Mouse (Mus musculus): ENCODE measurements at regions not wholly inside any gene's neighbourhood (a gene's known extent, or its start where the extent isn't known, plus 50 kb on each side); places are given as distances from the start of the nearest gene placed in this dataset.

DNA sequence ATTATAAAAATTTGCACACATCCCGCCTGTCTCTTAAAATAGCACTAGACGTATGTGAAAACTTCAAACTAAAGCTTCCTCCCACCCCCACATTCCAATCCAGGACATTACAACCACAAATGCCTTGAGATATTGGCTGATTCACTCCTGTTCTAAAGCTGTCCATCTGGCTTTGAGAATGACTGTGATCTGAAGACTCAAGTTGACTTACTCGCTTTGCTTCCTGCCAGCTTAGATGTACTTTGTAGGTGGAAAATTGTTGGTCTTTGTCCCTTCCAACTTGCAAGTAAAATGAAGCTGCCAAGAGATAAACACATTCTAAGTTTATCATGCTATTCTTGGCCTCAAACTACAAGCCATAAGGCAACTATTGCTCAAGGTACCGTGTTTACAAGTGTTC lies 779.7 kb downstream of the Cetn3 start:
- H3K4me1 ChIP-seq (ENCODE audit: control insufficient read depth in 2 of 2, insufficient read depth in 2 of 2, low read length in 2 of 2, poor library complexity in 1 of 2): no peaks in the 10 kb centered on the region
- no peak for DNase-seq (ENCODE audit: low read depth, low spot score)
- TF ChIP-seq HCFC1 (IDR thresholded peaks at IDR 0.05; ENCODE audit: borderline replicate concordance, insufficient read depth, low read length) (no peak), ZC3H11A (IDR thresholded peaks at IDR 0.05; ENCODE audit: borderline replicate concordance, low read depth, low read length) (no peak), MAFK (IDR thresholded peaks at IDR 0.05; ENCODE audit: insufficient read depth, low read depth, low read length) (no peak), ZNF384 (IDR thresholded peaks at IDR 0.05; ENCODE audit: low read depth, low read length) (no peak), CHD2 (IDR thresholded peaks at IDR 0.05; ENCODE audit: low read depth, low read length) (no peak)
- H3K4me3 ChIP-seq (ENCODE audit: insufficient read depth in 1 of 2, low read depth in 1 of 2, low read length in 2 of 2, poor library complexity in 1 of 2, severe bottlenecking in 1 of 2): no peak overlapping the region
- no peaks in the 10 kb centered on the region for H3K36me3 ChIP-seq (ENCODE audit: control insufficient read depth, insufficient read depth, low read length, poor library complexity, severe bottlenecking)
- no peak overlapping the region for H3K27ac ChIP-seq (ENCODE audit: insufficient read depth, low read depth, low read length, poor library complexity, severe bottlenecking)
- H3K9me3 ChIP-seq (ENCODE audit: control insufficient read depth, insufficient read depth, low read depth, low read length): no peaks in the 10 kb centered on the region
- H3K9ac ChIP-seq (ENCODE audit: insufficient read depth, low read depth, low read length, poor library complexity, severe bottlenecking): no peak overlapping the region
- in situ Hi-C loops (cut with MboI; ENCODE audit: low sequenced_read_pairs in 2 of 2, unreplicated experiment in 2 of 2): no loop called here

- TF ChIP-seq MAFK (IDR thresholded peaks at IDR 0.05; ENCODE audit: insufficient read depth, low read depth, low read length): no peak
- TF ChIP-seq ZC3H11A (IDR thresholded peaks at IDR 0.05; ENCODE audit: borderline replicate concordance, low read depth, low read length): no peak
- TF ChIP-seq ZNF384 (IDR thresholded peaks at IDR 0.05; ENCODE audit: low read depth, low read length): no peak
- no peak for TF ChIP-seq CHD2 (IDR thresholded peaks at IDR 0.05; ENCODE audit: low read depth, low read length)
- no peak for TF ChIP-seq HCFC1 (IDR thresholded peaks at IDR 0.05; ENCODE audit: borderline replicate concordance, insufficient read depth, low read length)
- no peaks in the 10 kb centered on the region for H3K9me3 ChIP-seq (ENCODE audit: control insufficient read depth, insufficient read depth, low read depth, low read length)
- no peak overlapping the region for H3K9ac ChIP-seq (ENCODE audit: insufficient read depth, low read depth, low read length, poor library complexity, severe bottlenecking)
- no peak for DNase-seq (ENCODE audit: low read depth, low spot score)
- no peak overlapping the region for H3K27ac ChIP-seq (ENCODE audit: insufficient read depth, low read depth, low read length, poor library complexity, severe bottlenecking)
- no peaks in the 10 kb centered on the region for H3K4me1 ChIP-seq (ENCODE audit: control insufficient read depth in 2 of 2, insufficient read depth in 2 of 2, low read length in 2 of 2, poor library complexity in 1 of 2)
- H3K4me3 ChIP-seq (ENCODE audit: insufficient read depth in 1 of 2, low read depth in 1 of 2, low read length in 2 of 2, poor library complexity in 1 of 2, severe bottlenecking in 1 of 2): no peak overlapping the region
- in situ Hi-C loops (cut with MboI; ENCODE audit: low sequenced_read_pairs in 2 of 2, unreplicated experiment in 2 of 2): no loop called here
- H3K36me3 ChIP-seq (ENCODE audit: control insufficient read depth, insufficient read depth, low read length, poor library complexity, severe bottlenecking): no peaks in the 10 kb centered on the region
Observed at GRCm38 (mm10) chr13:82570925-82571324, 788.0 kb downstream of the Cetn3 start.

DNA sequence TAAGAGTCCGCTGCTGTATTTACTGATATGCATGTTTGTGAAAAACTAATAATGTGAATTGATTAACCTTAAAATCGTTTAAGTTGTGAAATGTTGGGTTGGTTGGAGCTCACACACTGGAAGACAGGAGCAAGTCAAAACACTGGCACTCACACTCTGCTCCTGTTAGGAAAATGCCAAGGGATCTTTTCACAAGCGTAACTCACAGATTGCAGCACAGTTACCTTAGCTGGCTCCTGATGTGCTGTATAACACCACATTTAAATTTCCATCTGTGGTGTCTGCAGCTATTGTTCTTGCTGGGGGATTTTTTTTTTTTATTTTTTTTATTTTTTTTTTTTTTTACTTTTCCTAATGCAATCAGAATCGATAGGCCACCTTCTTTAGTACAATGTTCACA lies 795.1 kb downstream of the Cetn3 start:
- H3K4me1 ChIP-seq (ENCODE audit: control insufficient read depth in 2 of 2, insufficient read depth in 2 of 2, low read length in 2 of 2, poor library complexity in 1 of 2): no peaks in the 10 kb centered on the region
- DNase-seq (ENCODE audit: low read depth, low spot score): no peak
- no peak overlapping the region for H3K9ac ChIP-seq (ENCODE audit: insufficient read depth, low read depth, low read length, poor library complexity, severe bottlenecking)
- no peak overlapping the region for H3K27ac ChIP-seq (ENCODE audit: insufficient read depth, low read depth, low read length, poor library complexity, severe bottlenecking)
- H3K9me3 ChIP-seq (ENCODE audit: control insufficient read depth, insufficient read depth, low read depth, low read length): no peaks in the 10 kb centered on the region
- H3K36me3 ChIP-seq (ENCODE audit: control insufficient read depth, insufficient read depth, low read length, poor library complexity, severe bottlenecking): no peaks in the 10 kb centered on the region
- no peak for TF ChIP-seq HCFC1 (IDR thresholded peaks at IDR 0.05; ENCODE audit: borderline replicate concordance, insufficient read depth, low read length)
- no peak for TF ChIP-seq ZC3H11A (IDR thresholded peaks at IDR 0.05; ENCODE audit: borderline replicate concordance, low read depth, low read length)
- TF ChIP-seq CHD2 (IDR thresholded peaks at IDR 0.05; ENCODE audit: low read depth, low read length): no peak
- no peak for TF ChIP-seq ZNF384 (IDR thresholded peaks at IDR 0.05; ENCODE audit: low read depth, low read length)
- TF ChIP-seq MAFK (IDR thresholded peaks at IDR 0.05; ENCODE audit: insufficient read depth, low read depth, low read length): no peak
- in situ Hi-C loops (cut with MboI; ENCODE audit: low sequenced_read_pairs in 2 of 2, unreplicated experiment in 2 of 2): no loop called here
- no peak overlapping the region for H3K4me3 ChIP-seq (ENCODE audit: insufficient read depth in 1 of 2, low read depth in 1 of 2, low read length in 2 of 2, poor library complexity in 1 of 2, severe bottlenecking in 1 of 2)

DNA sequence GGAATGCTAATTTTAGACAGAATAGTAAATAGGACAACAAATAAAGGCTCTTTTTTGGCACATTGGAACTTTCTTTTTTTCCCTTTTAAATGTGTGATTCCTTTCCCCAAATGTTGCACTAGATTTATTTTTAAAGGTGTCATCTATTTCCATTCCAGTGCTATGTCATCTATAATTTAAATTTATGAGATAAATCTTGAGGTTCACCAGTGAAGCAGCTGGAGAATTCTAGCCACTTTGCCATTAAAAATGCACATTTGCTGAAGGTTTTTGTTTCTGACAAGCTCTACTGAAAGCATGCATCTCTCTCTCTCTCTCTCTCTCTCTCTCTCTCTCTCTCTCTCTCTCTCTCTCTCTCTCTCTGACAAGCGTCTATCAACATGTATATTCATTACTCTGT lies 803.5 kb downstream of the Cetn3 start:
- in situ Hi-C loops (cut with MboI; ENCODE audit: low sequenced_read_pairs in 2 of 2, unreplicated experiment in 2 of 2): no loop called here
- Histone ChIP-seq H3K9me3 (ENCODE audit: control insufficient read depth, insufficient read depth, low read depth, low read length) (no peaks in the 10 kb centered on the region), H3K36me3 (ENCODE audit: control insufficient read depth, insufficient read depth, low read length, poor library complexity, severe bottlenecking) (no peaks in the 10 kb centered on the region), H3K4me1 (ENCODE audit: control insufficient read depth in 2 of 2, insufficient read depth in 2 of 2, low read length in 2 of 2, poor library complexity in 1 of 2) (no peaks in the 10 kb centered on the region), H3K9ac (ENCODE audit: insufficient read depth, low read depth, low read length, poor library complexity, severe bottlenecking) (no peak overlapping the region), H3K27ac (ENCODE audit: insufficient read depth, low read depth, low read length, poor library complexity, severe bottlenecking) (no peak overlapping the region), H3K4me3 (ENCODE audit: insufficient read depth in 1 of 2, low read depth in 1 of 2, low read length in 2 of 2, poor library complexity in 1 of 2, severe bottlenecking in 1 of 2) (no peak overlapping the region)
- DNase-seq (ENCODE audit: low read depth, low spot score): no peak
- TF ChIP-seq MAFK (IDR thresholded peaks at IDR 0.05; ENCODE audit: insufficient read depth, low read depth, low read length) (no peak), ZNF384 (IDR thresholded peaks at IDR 0.05; ENCODE audit: low read depth, low read length) (no peak), ZC3H11A (IDR thresholded peaks at IDR 0.05; ENCODE audit: borderline replicate concordance, low read depth, low read length) (no peak), CHD2 (IDR thresholded peaks at IDR 0.05; ENCODE audit: low read depth, low read length) (no peak), HCFC1 (IDR thresholded peaks at IDR 0.05; ENCODE audit: borderline replicate concordance, insufficient read depth, low read length) (no peak)

DNA sequence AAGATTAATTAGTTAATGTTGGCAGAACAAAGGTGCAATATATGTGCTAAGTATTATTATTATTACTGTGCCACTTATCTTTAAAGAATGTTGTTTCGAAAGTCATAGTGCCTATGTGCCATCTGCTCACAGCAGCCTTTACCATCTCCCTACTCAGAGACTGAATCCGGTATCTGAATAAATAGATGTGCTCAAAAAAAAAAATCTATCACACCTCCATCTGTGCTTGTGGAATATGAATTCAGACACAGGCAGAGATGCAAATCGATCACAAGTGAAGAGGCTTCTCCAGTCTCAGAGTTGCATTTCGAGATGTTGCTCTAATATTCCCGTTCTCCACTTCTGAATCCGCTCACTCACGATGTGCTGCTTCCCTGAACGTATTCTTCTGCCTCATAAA lies 811.0 kb downstream of the Cetn3 start:
- no peak overlapping the region for H3K27ac ChIP-seq (ENCODE audit: insufficient read depth, low read depth, low read length, poor library complexity, severe bottlenecking)
- in situ Hi-C loops (cut with MboI; ENCODE audit: low sequenced_read_pairs in 2 of 2, unreplicated experiment in 2 of 2): no loop called here
- DNase-seq (ENCODE audit: low read depth, low spot score): no peak
- no peak overlapping the region for H3K9ac ChIP-seq (ENCODE audit: insufficient read depth, low read depth, low read length, poor library complexity, severe bottlenecking)
- no peaks in the 10 kb centered on the region for H3K36me3 ChIP-seq (ENCODE audit: control insufficient read depth, insufficient read depth, low read length, poor library complexity, severe bottlenecking)
- H3K9me3 ChIP-seq (ENCODE audit: control insufficient read depth, insufficient read depth, low read depth, low read length): no peaks in the 10 kb centered on the region
- no peak for TF ChIP-seq HCFC1 (IDR thresholded peaks at IDR 0.05; ENCODE audit: borderline replicate concordance, insufficient read depth, low read length)
- no peak for TF ChIP-seq ZNF384 (IDR thresholded peaks at IDR 0.05; ENCODE audit: low read depth, low read length)
- TF ChIP-seq ZC3H11A (IDR thresholded peaks at IDR 0.05; ENCODE audit: borderline replicate concordance, low read depth, low read length): no peak
- TF ChIP-seq MAFK (IDR thresholded peaks at IDR 0.05; ENCODE audit: insufficient read depth, low read depth, low read length): no peak
- TF ChIP-seq CHD2 (IDR thresholded peaks at IDR 0.05; ENCODE audit: low read depth, low read length): no peak
- H3K4me1 ChIP-seq (ENCODE audit: control insufficient read depth in 2 of 2, insufficient read depth in 2 of 2, low read length in 2 of 2, poor library complexity in 1 of 2): no peaks in the 10 kb centered on the region
- no peak overlapping the region for H3K4me3 ChIP-seq (ENCODE audit: insufficient read depth in 1 of 2, low read depth in 1 of 2, low read length in 2 of 2, poor library complexity in 1 of 2, severe bottlenecking in 1 of 2)

All from ES-E14 (cell line).